Mouse (Mus musculus): ENCODE measurements around the gene Las1l. TPM values are rescaled to one million over a fixed set of nuclear protein-coding genes. Genes with fewer than 3 reads are reported as not detected.
A peak's percentile ranks its signal among the peaks of the same experiment; 100 is the strongest.
"Not testable (repeated sequence)": the region's sequence is repeated elsewhere in the genome, so short reads cannot be mapped to it uniquely, and the experiment has no call there.

Gene Las1l
- total RNA-seq (2021): 10 to 100 TPM; 30.9 to 33.2 TPM
- long read RNA-seq, experiment 1, transcript Las1l-201 (13 exons, 2,530 nt): major isoform, 13 of 50 reads
- long read RNA-seq, experiment 1, transcript Las1l-202 (14 exons, 2,581 nt): minor isoform, 12 of 50 reads
- long read RNA-seq, experiment 1, partial matches to known transcripts: 20 of 50 reads
- long read RNA-seq, experiment 1, other reads (novel, unspliced or antisense): 5 of 50 reads
- long read RNA-seq, experiment 2, transcript Las1l-201 (13 exons, 2,530 nt): minor isoform, 17 of 64 reads
- long read RNA-seq, experiment 2, transcript Las1l-202 (14 exons, 2,581 nt): major isoform, 24 of 64 reads
- long read RNA-seq, experiment 2, partial matches to known transcripts: 15 of 64 reads
- long read RNA-seq, experiment 2, other reads (novel, unspliced or antisense): 8 of 64 reads

DNA sequence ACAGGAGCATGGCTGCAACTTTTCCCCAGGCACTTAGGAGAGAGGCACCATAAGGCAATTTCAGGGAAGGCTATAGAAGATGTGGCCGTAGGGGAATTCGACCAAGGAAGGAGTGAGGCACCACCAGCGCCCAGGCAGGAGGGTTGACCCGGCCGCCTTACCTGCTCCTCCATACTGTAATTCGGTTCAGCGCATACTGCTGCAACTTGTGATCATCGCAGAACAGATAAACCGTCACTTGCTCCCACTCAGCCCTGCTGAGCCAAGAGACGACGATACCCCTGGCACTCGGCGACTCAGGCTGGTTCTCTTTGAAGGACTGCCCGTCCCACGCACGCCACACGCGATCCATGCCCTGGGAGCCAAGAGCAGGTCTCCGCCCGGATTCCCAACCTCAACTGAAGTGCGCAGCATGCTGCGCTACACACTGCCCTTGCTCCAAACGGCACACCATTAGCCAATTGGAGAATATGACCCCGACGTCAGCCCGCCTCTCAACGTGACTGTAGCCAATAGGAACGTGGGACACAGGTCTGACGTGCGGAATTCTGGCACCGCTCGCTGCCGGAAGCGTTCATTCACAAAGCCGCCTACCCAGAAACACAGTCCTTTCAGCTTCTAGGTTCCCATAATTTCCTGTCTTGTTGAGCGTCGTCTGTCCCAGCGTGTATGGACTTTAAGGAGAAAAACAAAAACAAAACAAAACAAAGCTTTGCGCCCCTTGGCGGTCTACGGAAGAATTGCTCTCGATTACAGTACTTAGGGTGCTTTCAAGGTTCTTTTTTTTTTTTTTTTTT lies at the start of gene Las1l:
TSS of gene Las1l (minus strand) at position 466 of the 797 bp plus-strand sequence.
- intact Hi-C loops (cut with DNase I): loop anchor here (5.0 kb wide), 2 partner anchors 176 to 1744 kb away; partner anchors contain the start of gene Eif2s3x
- Histone ChIP-seq H3K27ac (peak within 1 kb of the TSS; percentile 87), H3K4me3 (peak within 1 kb of the TSS; percentile 85)
- DNase-seq: peak; percentile 92
- peak; percentile 21; the same call in 1 of the 2 replicates for TF ChIP-seq CTCF (IDR thresholded peaks at IDR 0.05)

GRCm38 (mm10) chrX:96006395-96006794 lies 49.6 kb upstream of the Las1l start:
- no peak overlapping the region for H3K4me3 ChIP-seq
- H3K27ac ChIP-seq: no peak overlapping the region
- no peak for DNase-seq
- intact Hi-C loops (cut with DNase I): no loop called here
- TF ChIP-seq CTCF (IDR thresholded peaks at IDR 0.05): peak; percentile 47

- intact Hi-C loops (cut with DNase I): no loop called here
- peak; percentile 23; the same call in 1 of the 2 replicates for TF ChIP-seq CTCF (IDR thresholded peaks at IDR 0.05)
- no peak overlapping the region for H3K27ac ChIP-seq
- no peak overlapping the region for H3K4me3 ChIP-seq
- no peak for DNase-seq
Observed at GRCm38 (mm10) chrX:95999601-96000000, 42.8 kb upstream of the Las1l start.

- TF ChIP-seq CTCF (IDR thresholded peaks at IDR 0.05): no peak
- intact Hi-C loops (cut with DNase I): no loop called here
- Histone ChIP-seq H3K4me3 (no peak overlapping the region), H3K27ac (no peak overlapping the region)
- no peak for DNase-seq
Observed at GRCm38 (mm10) chrX:95993206-95993605, 36.4 kb upstream of the Las1l start.

- DNase-seq: no peak
- intact Hi-C loops (cut with DNase I): no loop called here
- Histone ChIP-seq H3K27ac (no peak overlapping the region), H3K4me3 (no peak overlapping the region)
- TF ChIP-seq CTCF (IDR thresholded peaks at IDR 0.05): no peak
Observed at GRCm38 (mm10) chrX:95969936-95970335, 13.2 kb upstream of the Las1l start.

- Histone ChIP-seq H3K27ac (no peak overlapping the region), H3K4me3 (no peak overlapping the region)
- intact Hi-C loops (cut with DNase I): no loop called here
- no peak for DNase-seq
- no peak for TF ChIP-seq CTCF (IDR thresholded peaks at IDR 0.05)
Observed at GRCm38 (mm10) chrX:95969116-95969515, 12.4 kb upstream of the Las1l start.

DNA sequence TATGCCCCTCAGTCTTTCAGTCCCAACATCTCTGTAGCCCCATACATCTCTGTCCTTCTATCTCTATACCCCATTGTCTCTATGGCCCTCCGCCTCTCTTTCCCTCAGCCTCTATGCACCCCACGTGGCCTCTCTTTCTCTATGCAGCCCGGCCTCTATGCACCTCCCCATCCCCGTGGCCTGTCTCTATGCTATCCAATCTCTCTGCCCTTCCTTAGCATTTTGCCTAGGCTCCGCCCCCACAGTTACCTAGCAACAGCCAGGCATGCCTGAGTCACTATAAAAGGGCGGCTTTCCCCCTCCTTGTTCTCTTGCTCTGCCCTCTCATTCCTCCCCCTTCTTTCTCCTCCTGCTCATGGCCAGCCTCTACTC lies 11.8 kb upstream of the Las1l start:
- Histone ChIP-seq H3K4me3 (peak overlapping the region; percentile 65), H3K27ac (no peak overlapping the region)
- DNase-seq: peak; percentile 69
- no peak for TF ChIP-seq CTCF (IDR thresholded peaks at IDR 0.05)
- intact Hi-C loops (cut with DNase I): no loop called here

DNA sequence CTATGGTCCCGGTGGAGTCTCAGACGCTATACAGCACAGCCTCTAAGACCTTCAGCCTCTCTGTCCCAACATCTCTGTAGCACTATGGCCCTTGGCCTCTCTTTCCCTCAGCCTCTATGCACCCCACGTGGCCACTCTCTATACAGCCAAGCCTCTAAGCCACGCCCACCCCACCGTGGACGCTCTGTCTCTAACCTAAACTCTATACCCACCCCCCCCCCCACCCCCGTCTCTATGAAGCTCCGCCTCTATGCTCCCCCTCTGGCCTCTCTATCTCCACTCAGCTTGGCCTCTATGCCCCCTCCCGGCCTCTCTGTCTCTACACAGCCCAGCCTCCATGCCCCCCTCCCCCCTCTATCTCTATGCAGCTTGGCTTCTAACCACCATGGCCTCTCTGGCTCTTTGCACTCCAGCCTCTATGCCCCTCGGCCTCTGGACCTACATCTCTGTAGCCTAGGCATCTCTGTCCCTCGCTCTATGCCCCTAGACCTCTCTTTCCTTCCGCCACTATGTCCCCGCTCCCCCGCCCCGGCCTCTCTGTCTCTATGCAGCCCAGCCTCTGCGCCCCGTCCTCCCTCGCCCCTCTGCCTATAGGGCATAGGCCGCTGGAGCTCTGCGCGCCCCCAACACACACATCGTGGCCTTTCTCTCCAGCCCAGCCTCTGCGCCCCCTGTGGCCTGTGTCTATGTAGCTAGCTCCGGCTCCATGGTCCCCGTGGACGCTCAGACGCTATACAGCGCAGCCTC lies 11.3 kb upstream of the Las1l start:
- peak; percentile 19; the same call in 1 of the 2 replicates for TF ChIP-seq CTCF (IDR thresholded peaks at IDR 0.05)
- peak; percentile 21 for DNase-seq
- intact Hi-C loops (cut with DNase I): no loop called here
- H3K4me3 ChIP-seq: peak overlapping the region; percentile 65
- no peak overlapping the region; the same call in 1 of the 2 replicates for H3K27ac ChIP-seq

- intact Hi-C loops (cut with DNase I): no loop called here
- no peak for DNase-seq
- H3K4me3 ChIP-seq: no peak overlapping the region
- H3K27ac ChIP-seq: no peak overlapping the region
- TF ChIP-seq CTCF (IDR thresholded peaks at IDR 0.05): no peak
Observed at GRCm38 (mm10) chrX:95965036-95965435, 8.3 kb upstream of the Las1l start.

DNA sequence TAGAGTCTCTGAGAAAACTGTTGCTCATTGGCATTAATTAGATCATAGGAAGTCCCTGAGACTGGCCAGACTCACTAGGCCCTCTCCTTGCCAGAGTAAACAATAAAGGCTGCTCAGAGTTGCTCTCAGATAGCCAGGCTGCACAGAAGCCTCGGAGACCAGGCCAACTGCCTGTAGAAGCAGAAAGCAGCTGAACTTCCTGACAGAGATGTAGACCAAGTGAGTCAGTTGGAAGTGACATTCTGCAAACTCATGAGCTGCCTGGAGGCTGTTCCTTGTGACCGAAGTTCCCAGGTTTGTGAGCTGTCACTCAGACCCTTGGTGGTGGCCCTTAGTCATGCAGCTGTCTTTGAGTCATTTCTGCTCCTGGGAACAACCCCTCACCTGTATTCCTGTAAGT lies 6.6 kb upstream of the Las1l start:
- no peak overlapping the region for H3K4me3 ChIP-seq
- no peak for DNase-seq
- no peak for TF ChIP-seq CTCF (IDR thresholded peaks at IDR 0.05)
- H3K27ac ChIP-seq: no peak overlapping the region
- intact Hi-C loops (cut with DNase I): no loop called here

DNA sequence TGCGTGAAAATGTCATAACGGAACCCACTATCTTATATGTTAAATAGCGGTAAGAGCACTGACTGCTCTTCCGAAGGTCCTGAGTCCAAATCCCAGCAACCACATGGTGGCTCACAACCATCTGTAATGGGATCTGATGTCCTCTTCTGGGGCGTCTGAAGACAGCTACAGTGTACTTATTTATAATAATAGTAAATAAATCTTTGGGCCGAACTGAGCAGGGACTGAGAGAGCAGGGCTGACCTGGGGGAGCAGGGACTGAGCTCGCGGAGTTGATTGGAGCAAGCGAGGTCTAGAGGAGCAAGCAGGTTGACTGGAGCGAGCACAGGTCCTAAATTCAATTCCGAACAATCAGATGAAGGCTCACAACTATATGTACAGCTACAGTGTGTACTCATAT lies 699 bp upstream of the Las1l start:
- H3K4me3 ChIP-seq: peak overlapping the region; percentile 85
- intact Hi-C loops (cut with DNase I): loop anchor here (5.0 kb wide), 2 partner anchors 175 to 1745 kb away; partner anchors contain the start of gene Eif2s3x
- DNase-seq: not testable (repeated sequence)
- H3K27ac ChIP-seq: peak overlapping the region; percentile 81

GRCm38 (mm10) chrX:95950776-95951175 lies 6.0 kb downstream of the Las1l start:
- peak; percentile 21 for DNase-seq

More at GRCm38 (mm10) chrX:95950776-95951175, 6.0 kb downstream of the Las1l start:
- no peak overlapping the region for H3K4me3 ChIP-seq
- intact Hi-C loops (cut with DNase I): no loop called here
- H3K27ac ChIP-seq: no peak overlapping the region
- TF ChIP-seq CTCF (IDR thresholded peaks at IDR 0.05): peak; percentile 65

Measured in gastrocnemius, adult 2 months (tissue).